Mouse (Mus musculus) left cerebral cortex, adult 2 months (tissue): ENCODE measurements around the gene Pabpc4. TPM values are rescaled to one million over a fixed set of nuclear protein-coding genes. Genes with fewer than 3 reads are reported as not detected.
A peak's percentile ranks its signal among the peaks of the same experiment; 100 is the strongest.
"Not testable (repeated sequence)": the region's sequence is repeated elsewhere in the genome, so short reads cannot be mapped to it uniquely, and the experiment has no call there.

Experiments
- DNase-seq, 2 experiments: peaks; one replicate each; pipeline ENCODE4 v3.0.0; 2021 to 2022; ENCODE audit warnings: low spot score in 2 of 2, mixed read lengths in 1 of 2; ENCODE audit errors: extremely low spot score in 1 of 2
- H3K27ac ChIP-seq: fragments of 200-600 bp; 2 replicates; pipeline ENCODE4 v1.8.1; 2022
- H3K4me3 ChIP-seq: fragments of 200-600 bp; 2 replicates; pipeline ENCODE4 v1.8.1; 2022
- CTCF ChIP-seq: fragments of 200-600 bp; IDR thresholded peaks from 2 replicates; pipeline ENCODE4 v1.8.1; 2022; ENCODE audit warnings: antibody characterized with exemption, mild to moderate bottlenecking, moderate library complexity
- intact Hi-C: fragments of 180-260 bp; cut with DNase I; formaldehyde crosslinking; loops from one replicate; pipeline ENCODE4 v1.15.1; 2025
- total RNA-seq, 2 experiments: library from RNA; stranded (reverse); gene quantifications; 2 replicates each; pipeline ENCODE4 v1.2.3; 2021

The Pabpc4 gene
- total RNA-seq, 2 experiments from 2014 or later: 44.9 to 45.4 TPM

DNA sequence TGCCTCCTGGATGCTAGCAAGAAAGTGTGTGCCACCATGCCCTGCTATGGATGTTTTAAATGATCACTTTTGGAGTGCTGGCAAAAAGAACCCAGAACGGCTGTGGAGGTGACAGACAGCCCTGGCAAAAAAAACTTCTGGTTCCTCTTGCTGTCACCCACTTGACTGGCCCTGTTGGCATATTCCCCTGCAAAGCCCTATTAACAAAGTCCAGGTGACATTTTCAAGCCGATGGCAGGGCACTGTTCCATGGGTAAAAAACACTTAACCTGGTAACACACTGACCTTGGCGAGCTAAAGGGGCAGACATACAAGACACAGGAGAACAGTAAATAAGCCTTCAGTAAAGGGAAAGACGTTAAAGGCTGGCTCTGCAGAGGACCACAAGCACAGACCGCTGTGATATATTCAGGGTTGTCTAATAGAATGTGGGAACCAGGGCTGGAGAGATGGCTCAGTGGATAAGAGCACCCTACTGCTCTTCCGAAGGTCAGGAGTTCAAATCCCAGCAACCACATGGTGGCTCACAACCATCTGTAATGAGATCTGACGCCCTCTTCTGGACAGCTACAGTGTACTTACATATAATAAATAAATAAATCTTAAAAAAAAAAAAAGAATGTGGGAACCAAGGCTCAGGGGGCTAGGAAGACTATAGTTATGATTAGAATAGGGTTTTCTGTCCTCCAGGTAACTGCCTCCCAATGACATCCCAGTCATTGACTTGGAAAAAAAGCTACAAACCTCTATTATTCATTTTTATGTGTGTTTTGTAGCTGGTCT is 31.7 kb downstream of the Pabpc4 start:
- peak; percentile 17; the same call in 1 of the 2 replicates for TF ChIP-seq CTCF
- DNase-seq: no peak
- Histone ChIP-seq H3K27ac (no peak overlapping the region), H3K4me3 (no peak overlapping the region)
- intact Hi-C loops: no loop called here

DNA sequence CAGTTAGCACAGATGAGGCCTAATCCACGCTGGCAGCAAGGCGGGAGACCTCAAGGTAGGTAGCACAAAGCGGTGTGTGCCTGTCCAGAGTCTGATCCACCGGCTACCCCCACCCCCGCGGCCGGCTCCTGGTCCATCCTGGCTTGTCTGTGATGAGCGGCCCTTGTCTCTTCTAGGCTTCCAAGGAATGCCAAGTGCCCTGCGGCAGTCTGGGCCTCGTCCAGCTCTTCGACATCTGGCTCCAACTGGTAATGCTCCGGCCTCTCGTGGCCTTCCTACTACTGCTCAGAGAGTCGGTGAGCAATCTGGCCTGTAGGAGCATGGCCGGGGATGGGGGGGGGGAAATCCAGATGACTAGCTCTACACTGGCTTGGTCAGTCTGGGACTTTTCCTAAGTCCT is 32.9 kb downstream of the Pabpc4 start:
- DNase-seq, intact Hi-C loops, H3K27ac ChIP-seq, H3K4me3 ChIP-seq: not testable (repeated sequence)

DNA sequence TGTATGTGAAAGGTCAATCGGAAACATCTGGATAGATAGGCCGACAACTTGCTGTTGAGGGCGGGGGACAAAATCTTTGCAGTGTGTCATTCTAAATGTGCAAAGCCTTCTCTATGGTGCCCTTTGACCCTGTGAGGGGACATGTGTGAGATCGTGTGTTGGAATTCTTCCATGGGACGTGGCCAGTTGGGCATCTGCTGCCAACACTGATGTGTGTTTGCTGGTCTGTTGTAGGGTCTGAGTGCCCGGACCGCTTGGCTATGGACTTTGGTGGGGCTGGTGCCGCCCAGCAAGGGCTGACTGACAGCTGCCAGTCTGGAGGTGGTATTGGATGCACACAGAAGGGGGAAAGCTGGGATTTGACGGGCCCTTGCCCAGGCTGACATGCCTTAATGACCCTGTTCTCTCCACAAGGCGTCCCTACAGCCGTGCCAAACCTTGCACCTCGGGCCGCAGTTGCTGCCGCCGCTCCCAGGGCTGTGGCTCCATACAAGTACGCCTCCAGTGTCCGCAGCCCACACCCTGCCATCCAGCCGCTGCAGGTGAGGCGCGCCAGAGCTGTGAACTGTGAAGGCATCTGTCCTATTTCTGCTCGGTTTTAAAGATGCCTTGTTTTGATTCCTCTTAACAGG is 33.5 kb downstream of the Pabpc4 start:
- no peak for DNase-seq
- Histone ChIP-seq H3K4me3 (no peak overlapping the region), H3K27ac (no peak overlapping the region)
- intact Hi-C loops: no loop called here
- TF ChIP-seq CTCF: no peak

DNA sequence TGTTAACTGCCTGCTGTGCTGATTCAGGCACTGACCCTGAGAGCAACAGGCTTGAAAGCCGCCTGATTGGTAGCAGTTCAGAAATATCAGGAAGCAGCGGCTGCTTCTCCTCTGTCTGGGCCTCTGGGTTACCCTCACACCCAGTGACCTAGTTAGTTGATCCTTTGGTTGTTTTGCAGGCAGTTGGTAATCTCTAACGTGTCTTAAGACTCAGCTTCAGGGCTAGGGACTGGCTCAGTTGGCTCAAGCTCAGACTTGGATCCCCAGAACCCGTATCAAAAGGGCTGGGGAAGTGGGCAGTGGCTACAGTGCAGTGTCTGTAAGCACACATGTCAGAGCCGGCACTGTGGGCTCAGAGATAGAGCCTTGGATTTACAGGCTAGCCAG is 34.0 kb downstream of the Pabpc4 start:
- DNase-seq: no peak
- no peak for TF ChIP-seq CTCF
- H3K27ac ChIP-seq: no peak overlapping the region
- intact Hi-C loops: no loop called here
- no peak overlapping the region for H3K4me3 ChIP-seq

DNA sequence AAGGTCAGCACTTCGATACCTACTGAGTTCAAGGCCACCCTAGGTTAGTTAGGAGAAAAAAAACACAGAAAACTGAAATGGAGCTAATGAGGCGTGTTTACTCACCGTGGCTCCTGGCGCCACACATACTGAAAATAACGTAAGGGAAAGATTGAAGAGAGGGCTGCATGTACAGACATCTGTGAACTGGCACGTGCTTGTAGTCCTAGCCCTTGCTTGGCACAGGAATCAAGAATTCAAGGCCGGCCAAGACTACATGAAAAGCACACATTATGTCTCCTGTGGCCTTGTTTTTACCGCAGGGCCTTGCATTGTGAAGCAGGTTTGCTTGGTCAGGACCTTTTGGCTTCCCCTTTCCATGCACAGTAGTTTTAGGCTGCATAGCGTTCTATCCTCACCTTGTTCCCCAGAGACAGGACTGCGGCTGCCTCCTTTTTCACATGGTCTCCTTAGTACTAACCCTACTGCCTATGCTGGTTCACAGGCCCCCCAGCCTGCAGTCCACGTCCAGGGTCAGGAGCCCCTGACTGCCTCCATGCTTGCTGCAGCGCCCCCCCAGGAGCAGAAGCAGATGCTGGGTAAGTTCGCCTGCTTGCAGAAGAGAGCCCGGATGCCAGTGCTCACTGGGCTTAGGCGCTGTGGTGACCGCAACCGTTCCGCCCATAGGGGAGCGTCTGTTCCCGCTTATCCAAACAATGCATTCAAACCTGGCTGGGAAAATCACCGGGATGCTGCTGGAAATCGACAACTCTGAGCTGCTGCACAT is 35.2 kb downstream of the Pabpc4 start:
- H3K27ac ChIP-seq: no peak overlapping the region
- DNase-seq: no peak
- TF ChIP-seq CTCF: no peak
- intact Hi-C loops: no loop called here
- H3K4me3 ChIP-seq: no peak overlapping the region

DNA sequence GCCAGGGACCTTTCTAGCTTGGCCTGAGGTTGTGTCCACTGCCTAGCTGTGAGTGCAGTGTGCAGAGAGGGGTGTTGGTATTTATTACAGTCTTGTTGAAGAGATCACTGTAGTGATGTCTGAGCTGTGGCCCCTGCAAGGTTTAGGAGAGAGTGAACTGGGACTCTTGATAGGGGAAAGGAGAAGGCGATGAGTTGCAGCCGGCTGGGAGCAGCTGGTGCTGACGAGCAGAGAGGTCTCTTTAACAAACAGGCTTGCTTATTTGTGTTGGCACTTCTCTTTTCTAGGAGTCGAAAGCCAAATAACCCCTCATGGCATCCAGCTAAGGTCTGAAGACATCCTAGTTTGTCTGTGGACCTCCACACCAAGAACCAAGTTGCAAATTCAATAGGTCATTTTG is 36.1 kb downstream of the Pabpc4 start:
- intact Hi-C loops: no loop called here
- DNase-seq: no peak
- TF ChIP-seq CTCF: no peak

DNA sequence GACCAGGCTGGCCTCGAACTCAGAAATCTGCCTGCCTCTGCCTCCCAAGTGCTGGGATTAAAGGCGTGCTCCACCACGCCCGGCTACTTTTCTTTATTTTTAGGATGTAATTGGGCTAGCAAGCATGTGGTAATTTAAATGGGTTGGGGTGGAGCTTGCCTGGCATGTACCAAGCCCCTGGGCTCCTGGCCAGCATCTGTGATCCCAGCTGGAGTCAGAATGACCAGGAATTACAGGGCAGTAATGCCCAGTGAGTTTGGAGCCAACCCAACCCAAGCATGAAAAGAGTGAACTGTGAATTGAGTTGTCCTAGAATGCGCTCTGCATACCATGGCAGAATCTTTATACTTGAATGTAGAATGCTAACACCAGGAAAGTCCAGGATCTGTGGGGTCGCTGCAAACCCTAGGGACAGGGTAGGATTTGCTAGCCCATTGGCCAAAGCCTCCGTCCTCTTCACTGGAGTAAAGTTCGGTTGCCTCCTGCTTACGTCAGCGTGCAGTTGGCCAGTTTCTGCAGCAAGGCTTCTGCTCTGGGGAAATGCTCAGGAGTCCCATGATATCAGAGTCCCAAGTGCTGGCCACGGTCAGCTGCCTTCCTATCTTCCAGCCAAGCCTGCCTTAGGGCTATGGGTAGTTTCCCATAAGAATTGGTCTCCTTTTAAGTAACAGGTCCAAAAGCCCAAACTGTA is 37.0 kb downstream of the Pabpc4 start:
- DNase-seq: no peak
- intact Hi-C loops: no loop called here
- TF ChIP-seq CTCF: no peak
- H3K4me3 ChIP-seq: no peak overlapping the region
- no peak overlapping the region for H3K27ac ChIP-seq

More for the DNA sequence above, 36.1 kb downstream of the Pabpc4 start:
- Histone ChIP-seq H3K27ac (no peak overlapping the region), H3K4me3 (no peak overlapping the region)

DNA sequence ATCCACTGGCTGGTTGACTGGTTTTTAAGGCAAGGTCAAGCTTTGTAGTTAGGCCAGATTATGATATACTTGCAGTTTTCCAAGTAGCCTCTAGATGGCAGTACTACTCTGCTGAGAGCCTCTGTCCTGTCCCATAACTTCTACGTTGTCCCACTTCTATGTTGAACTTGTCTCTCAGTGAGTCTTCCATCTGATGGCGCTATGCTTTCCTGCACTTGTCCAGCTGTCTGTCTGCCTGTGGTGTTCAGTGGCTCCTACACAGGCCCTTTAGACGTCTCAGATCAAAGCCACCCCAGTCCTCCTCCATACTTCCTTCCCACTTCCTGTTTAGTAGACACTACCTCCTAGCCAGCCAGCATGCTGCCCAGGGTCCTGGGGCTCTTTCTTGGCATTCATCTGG is 43.6 kb downstream of the Pabpc4 start:
- no peak overlapping the region for H3K27ac ChIP-seq
- no peak overlapping the region for H3K4me3 ChIP-seq
- intact Hi-C loops: loop anchor here (5.0 to 10.0 kb wide), 3 partner anchors 222 to 589 kb away; no protein-coding TSS in a partner anchor
- peak in 1 of 2 experiments; percentile 20 for DNase-seq
- peak; percentile 85 for TF ChIP-seq CTCF

DNA sequence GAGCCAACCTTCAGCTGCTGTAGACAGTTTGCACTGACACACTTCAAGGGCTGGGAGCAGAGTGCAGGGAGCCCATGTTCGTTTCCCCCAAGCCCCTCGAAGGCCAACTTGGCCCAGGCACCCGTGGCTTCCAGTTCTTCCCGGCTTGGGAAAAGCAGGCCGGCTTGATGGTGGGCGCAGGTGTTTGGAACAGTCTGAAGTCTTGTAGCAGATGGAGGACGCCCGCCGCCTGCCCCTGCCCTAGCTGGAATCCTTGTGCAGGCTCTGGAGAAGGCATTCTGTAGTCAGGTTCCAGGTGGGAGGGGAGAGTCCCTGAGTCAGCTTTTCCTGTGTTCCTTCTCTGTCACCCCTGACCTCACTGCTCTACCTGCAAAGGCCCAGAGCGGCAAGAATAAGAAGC is 44.8 kb downstream of the Pabpc4 start:
- no peak overlapping the region for H3K4me3 ChIP-seq
- TF ChIP-seq CTCF: no peak
- H3K27ac ChIP-seq: no peak overlapping the region
- peak in 1 of 2 experiments; percentile 43 for DNase-seq
- intact Hi-C loops: loop anchor here (5.0 to 10.0 kb wide), 3 partner anchors 220 to 588 kb away; no protein-coding TSS in a partner anchor

DNA sequence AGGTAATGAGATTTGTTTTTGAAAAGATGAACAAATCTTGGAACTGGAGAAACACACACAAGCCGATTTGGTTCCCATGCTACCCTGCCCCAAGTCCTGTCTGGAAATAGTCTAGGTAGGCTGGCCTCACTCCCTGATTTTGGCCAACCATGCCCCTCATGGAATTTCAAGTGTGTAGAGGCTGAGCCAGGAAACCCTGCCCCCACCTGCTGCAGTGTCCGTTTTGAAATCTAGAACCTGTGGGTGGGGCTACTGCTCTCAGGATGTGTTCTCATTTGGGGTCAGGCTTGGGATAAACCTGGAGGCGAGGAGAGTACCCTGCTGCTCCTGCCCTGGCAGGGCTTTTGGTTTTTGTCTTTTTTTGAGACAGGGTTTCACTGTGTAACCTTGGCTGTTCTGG is 46.1 kb downstream of the Pabpc4 start:
- DNase-seq: no peak
- Histone ChIP-seq H3K27ac (no peak overlapping the region), H3K4me3 (no peak overlapping the region)
- no peak for TF ChIP-seq CTCF
- intact Hi-C loops: loop anchor here (5.0 to 10.0 kb wide), 3 partner anchors 219 to 587 kb away; no protein-coding TSS in a partner anchor

DNA sequence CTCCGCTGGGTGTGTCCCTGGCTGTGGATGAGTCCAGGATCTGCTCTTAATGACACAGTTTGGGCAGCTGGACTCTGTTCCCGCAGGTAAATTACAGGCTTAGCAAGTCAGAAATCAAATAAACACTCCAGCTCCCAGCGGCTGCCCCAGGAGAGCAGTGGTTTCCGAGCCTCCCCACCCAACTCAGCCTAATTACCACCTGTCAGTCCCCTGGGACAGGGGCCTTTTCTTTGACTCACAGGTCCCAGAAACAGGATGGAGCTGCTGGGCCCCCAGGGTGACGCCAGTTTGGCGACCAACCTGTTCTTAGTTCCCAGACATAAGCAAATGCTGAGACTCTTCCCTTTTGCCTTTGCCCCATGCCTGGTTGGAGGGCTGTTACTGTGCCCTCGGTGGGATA is 49.7 kb downstream of the Pabpc4 start:
- Histone ChIP-seq H3K27ac (no peak overlapping the region), H3K4me3 (no peak overlapping the region)
- DNase-seq: no peak
- no peak for TF ChIP-seq CTCF
- intact Hi-C loops: no loop called here
